Comparison of ENCODE assay signal across 9 mouse cellular contexts in the genomic region with DNA sequence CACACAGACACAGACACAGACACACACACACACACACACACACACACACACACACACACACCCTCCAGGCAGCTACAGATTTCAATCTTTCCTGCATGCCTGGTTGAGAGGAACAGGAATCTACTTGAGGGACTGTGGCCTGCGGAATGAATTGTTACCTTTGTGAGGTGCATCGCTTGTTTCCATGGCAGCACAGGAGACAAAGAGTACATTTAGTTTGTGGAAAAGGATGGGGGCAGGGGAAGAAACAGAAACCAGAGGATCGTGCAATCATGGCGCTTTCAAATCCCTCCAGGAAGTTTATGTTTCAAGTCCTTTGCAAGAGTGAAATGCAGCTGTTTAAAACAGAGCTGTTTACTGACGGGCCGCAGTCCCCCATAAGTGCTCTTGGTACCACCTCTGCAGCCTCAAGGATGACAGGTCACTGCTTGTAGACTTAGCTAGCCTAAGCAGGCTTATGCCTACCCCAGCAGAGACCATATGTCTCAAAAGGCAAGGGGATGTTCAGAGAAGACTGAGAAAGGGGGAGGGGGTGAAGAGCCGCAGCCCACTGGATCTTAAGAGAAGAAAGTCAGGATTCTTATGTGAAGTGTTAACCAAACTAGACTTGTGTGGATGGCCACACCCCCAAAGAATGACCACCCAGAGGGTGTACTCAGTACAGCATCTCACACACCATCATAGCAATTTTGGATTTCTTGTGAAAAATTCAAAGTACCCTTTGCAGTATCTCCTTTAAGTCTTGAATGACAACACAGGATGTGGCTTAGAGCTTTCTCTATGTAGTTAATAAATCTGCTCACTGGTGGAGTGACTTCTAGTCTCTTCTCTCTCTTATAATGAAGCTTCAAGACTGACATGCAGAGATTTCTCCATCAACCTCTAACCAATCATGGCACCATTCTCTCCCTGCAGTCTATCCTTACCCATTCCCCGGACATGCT.
DNase-seq lines count a peak whose midpoint lies in the region; ATAC-seq and TF ChIP-seq lines count a peak whose summit lies in the region.
"Had no signal": no experiment of that assay in that cellular context is flagged by ENCODE, and none has a peak within 500 bp of the region (broad histone marks: within the 10 kb centered on the region; RNA-seq: fewer than 3 reads in every experiment).

No protein-coding gene starts in this region.

- H3K9me3 ChIP-seq in embryonic facial prominence, embryonic 15.5 days (replicated peaks), result no peaks in the 10 kb centered on the region
- H3K9me3 ChIP-seq in intestine, embryonic 15.5 days, result no peaks in the 10 kb centered on the region

- 23% methylated on average over 8 of the region's 8 CpGs for WGBS in embryonic facial prominence, embryonic 15.5 days
- WGBS in intestine, embryonic 15.5 days, result 34% methylated on average over 8 of the region's 8 CpGs

- ATAC-seq in embryonic facial prominence, embryonic 15.5 days (ENCODE audit: insufficient number of reproducible peaks, low FRiP score, low TSS enrichment, low read depth), result peak; percentile 63
- peak; percentile 38; the same call in 1 of the 2 replicates for ATAC-seq in intestine, embryonic 15.5 days

- H3K4me3 ChIP-seq in embryonic facial prominence, embryonic 15.5 days (replicated peaks), result no peak overlapping the region
- no peak overlapping the region for H3K4me3 ChIP-seq in intestine, embryonic 15.5 days (replicated peaks)
- H3K4me3 ChIP-seq in left cerebral cortex, adult 2 months, result no peak overlapping the region
- H3K4me3 ChIP-seq: erythroblast, embryonic 14.5 days had no signal

- DNase-seq in brain, embryonic 14.5 days (ENCODE audit: low read depth), result peak; percentile 80
- DNase-seq in naive thymus-derived CD4-positive, alpha-beta T cell, adult 2 months (ENCODE audit: low read depth), result peak; percentile 57
- DNase-seq in cerebellum, postnatal 4 days (ENCODE audit: low spot score in 2 of 2), result no peak
- DNase-seq in Muller cell, postnatal 12 days (ENCODE audit: inconsistent ontology term), result no peak
- no peak for DNase-seq in left cerebral cortex, adult 2 months (ENCODE audit: extremely low spot score in 1 of 2, low spot score in 2 of 2)
- DNase-seq: thymus, adult 18-20 months had no signal

- TF ChIP-seq CTCF in brain, embryonic 14.5 days (IDR thresholded peaks at IDR 0.05; ENCODE audit: borderline replicate concordance, extremely low read depth, insufficient read depth, insufficient read length), result no peak
- no peak for TF ChIP-seq CTCF in left cerebral cortex, adult 2 months (IDR thresholded peaks at IDR 0.05)

- H3K27ac ChIP-seq in embryonic facial prominence, embryonic 15.5 days (replicated peaks), result peak overlapping the region; percentile 78
- H3K27ac ChIP-seq in intestine, embryonic 15.5 days, result peak overlapping the region; percentile 51
- H3K27ac ChIP-seq in left cerebral cortex, adult 2 months, result no peak overlapping the region

- TF ChIP-seq POLR2A in brain, embryonic 14.5 days (IDR thresholded peaks at IDR 0.05; ENCODE audit: borderline replicate concordance, extremely low read depth, insufficient read depth, insufficient read length, poor library complexity, severe bottlenecking), result no peak

- no peak overlapping the region for H3K4me2 ChIP-seq in embryonic facial prominence, embryonic 15.5 days (replicated peaks)
- peak overlapping the region; percentile 35 for H3K4me2 ChIP-seq in intestine, embryonic 15.5 days (replicated peaks)

- no peaks in the 10 kb centered on the region for H3K36me3 ChIP-seq in embryonic facial prominence, embryonic 15.5 days
- H3K36me3 ChIP-seq in intestine, embryonic 15.5 days, result no peaks in the 10 kb centered on the region

- H3K27me3 ChIP-seq in embryonic facial prominence, embryonic 15.5 days, result no peaks in the 10 kb centered on the region
- no peaks in the 10 kb centered on the region for H3K27me3 ChIP-seq in intestine, embryonic 15.5 days (replicated peaks)

- no peak overlapping the region for H3K9ac ChIP-seq in embryonic facial prominence, embryonic 15.5 days
- H3K9ac ChIP-seq in intestine, embryonic 15.5 days, result no peak overlapping the region

- peaks cover 38% of the 10 kb centered on the region for H3K4me1 ChIP-seq in embryonic facial prominence, embryonic 15.5 days
- peaks cover 8% of the 10 kb centered on the region; the same call in 1 of the 2 replicates for H3K4me1 ChIP-seq in intestine, embryonic 15.5 days (replicated peaks)

- intact Hi-C loops in left cerebral cortex, adult 2 months (cut with DNase I), result no loop called here

Comparison
In these comparisons a context has a peak if more than half of its experiments do, and no peak if none do; other contexts are left out.
1. DNase-seq: peak in brain, embryonic 14.5 days (single experiment) and naive thymus-derived CD4-positive, alpha-beta T cell, adult 2 months (single experiment); none in cerebellum, postnatal 4 days (0 of 2), Muller cell, postnatal 12 days (single experiment) and left cerebral cortex, adult 2 months (0 of 2).